Mouse (Mus musculus) cortical plate, adult 2 months (tissue): Measurements from ENCODE around the gene Sirt6.

Experiments
- CTCF ChIP-seq: fragments of 200-500 bp; IDR thresholded peaks from 2 replicates; pipeline ENCODE4 v1.5.1; 2011; ENCODE audit warnings: mild to moderate bottlenecking, control low read depth, low read length; ENCODE audit not compliant: insufficient read depth; ENCODE audit errors: extremely low read depth
- POLR2A ChIP-seq: fragments of 200-500 bp; IDR thresholded peaks from 2 replicates; pipeline ENCODE4 v1.6.1; 2011; ENCODE audit warnings: mild to moderate bottlenecking, low read length, control low read depth; ENCODE audit not compliant: insufficient read depth; ENCODE audit errors: extremely low read depth

DNA sequence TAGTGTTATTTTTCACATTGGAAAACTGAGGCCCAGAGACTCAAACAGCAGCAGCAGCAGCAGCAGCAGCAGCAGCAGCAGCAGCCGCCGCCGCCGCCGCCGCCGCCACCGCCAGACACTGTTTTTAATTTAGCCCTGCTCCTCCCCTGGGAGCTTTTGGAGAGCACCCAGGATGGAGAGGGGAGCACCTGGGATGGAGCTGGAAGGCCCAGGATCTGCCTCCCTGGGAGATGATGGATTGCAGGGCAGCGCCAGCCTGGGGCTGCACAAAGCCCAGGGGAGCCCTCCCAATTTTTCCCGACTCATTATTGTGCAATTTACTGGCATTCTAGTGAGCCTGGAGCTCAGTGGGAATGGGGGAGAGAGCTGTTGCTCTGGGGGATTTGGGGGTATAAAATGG, 31.0 kb downstream of the Sirt6 start:
- TF ChIP-seq CTCF, result no peak
- no peak for TF ChIP-seq POLR2A
